Mouse (Mus musculus) embryonic facial prominence, embryonic 15.5 days (tissue): Measurements from ENCODE around the gene Gnai1. TPM values are rescaled to one million over a fixed set of nuclear protein-coding genes. Genes with fewer than 3 reads are reported as not detected.

Experiments
- ATAC-seq: fragments of 200-750 bp; cut with Nextera tagmentation; 2 replicates; pipeline ENCODE4 v1.8.0; 2017; ENCODE audit warnings: low read depth, moderate TSS enrichment; ENCODE audit not compliant: insufficient number of reproducible peaks, low FRiP score, low TSS enrichment
- H3K27ac ChIP-seq: fragments of 300-500 bp; sonication (generic); replicated peaks from 2 replicates; pipeline ENCODE4 v1.5.1; 2015; ENCODE audit warnings: mild to moderate bottlenecking, inconsistent platforms
- H3K27me3 ChIP-seq: fragments of 300-500 bp; sonication (generic); 2 replicates; pipeline ENCODE4 v1.6.1; 2015; ENCODE audit warnings: inconsistent platforms
- H3K36me3 ChIP-seq: fragments of 300-500 bp; sonication (generic); 2 replicates; pipeline ENCODE4 v1.6.1; 2015; ENCODE audit warnings: mild to moderate bottlenecking, inconsistent platforms
- H3K4me1 ChIP-seq: fragments of 300-500 bp; sonication (generic); 2 replicates; pipeline ENCODE4 v1.6.1; 2015; ENCODE audit warnings: inconsistent platforms
- H3K4me2 ChIP-seq: fragments of 300-500 bp; sonication (generic); replicated peaks from 2 replicates; pipeline ENCODE4 v1.6.1; 2015; ENCODE audit warnings: mild to moderate bottlenecking, inconsistent platforms
- H3K4me3 ChIP-seq: fragments of 300-500 bp; sonication (generic); replicated peaks from 2 replicates; pipeline ENCODE4 v1.5.1; 2015; ENCODE audit warnings: mild to moderate bottlenecking, inconsistent platforms
- H3K9ac ChIP-seq: fragments of 300-500 bp; sonication (generic); 2 replicates; pipeline ENCODE4 v1.6.1; 2015; ENCODE audit warnings: inconsistent platforms
- H3K9me3 ChIP-seq: fragments of 300-500 bp; sonication (generic); replicated peaks from 2 replicates; pipeline ENCODE4 v1.6.1; 2016; ENCODE audit warnings: inconsistent platforms
- WGBS: fragments of 180-500 bp; shearing (Covaris S2); methylation state at CpG from one replicate; pipeline ENCODE4 v1.1.7; 2015; 5-methylcytosine and 5-hydroxymethylcytosine counted together
- polyA plus RNA-seq: library from polyadenylated mRNA; unstranded; fragments of >200 nt; fragmentation: Nextera tagmentation; extraction: Ambion mirVana; gene quantifications from 2 replicates; pipeline ENCODE4 v1.2.1, GENCODE M21; 2015

Gnai1 gene
- polyA plus RNA-seq, 1 experiment from 2014 or later, result 47.4 TPM

DNA sequence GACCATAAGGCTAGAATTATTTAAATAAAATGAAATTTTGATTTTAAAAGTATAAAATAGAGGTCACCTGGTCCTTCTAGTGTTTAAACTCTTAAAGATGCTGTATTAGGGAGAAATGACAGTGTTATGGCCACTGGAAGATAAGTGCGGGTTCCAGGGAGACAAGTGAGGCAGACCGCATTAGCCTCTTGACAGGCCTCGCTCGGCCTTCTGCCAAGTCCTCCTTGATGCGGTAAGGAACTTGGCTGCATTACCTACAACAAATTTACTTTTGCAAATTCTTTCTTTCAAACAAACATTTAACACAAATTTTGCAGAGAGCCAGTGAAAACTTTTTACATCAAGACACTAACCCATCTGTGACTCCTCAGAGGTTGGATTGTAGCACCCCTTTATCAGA, 27.9 kb downstream of the Gnai1 start:
- no peak for ATAC-seq
- Histone ChIP-seq H3K9me3 (no peaks in the 10 kb centered on the region), H3K4me3 (no peak overlapping the region), H3K36me3 (no peaks in the 10 kb centered on the region), H3K4me2 (no peak overlapping the region), H3K27me3 (no peaks in the 10 kb centered on the region), H3K9ac (no peak overlapping the region), H3K4me1 (no peaks in the 10 kb centered on the region), H3K27ac (no peak overlapping the region)
- WGBS, result 84% methylated on average over 5 of the region's 5 CpGs

DNA sequence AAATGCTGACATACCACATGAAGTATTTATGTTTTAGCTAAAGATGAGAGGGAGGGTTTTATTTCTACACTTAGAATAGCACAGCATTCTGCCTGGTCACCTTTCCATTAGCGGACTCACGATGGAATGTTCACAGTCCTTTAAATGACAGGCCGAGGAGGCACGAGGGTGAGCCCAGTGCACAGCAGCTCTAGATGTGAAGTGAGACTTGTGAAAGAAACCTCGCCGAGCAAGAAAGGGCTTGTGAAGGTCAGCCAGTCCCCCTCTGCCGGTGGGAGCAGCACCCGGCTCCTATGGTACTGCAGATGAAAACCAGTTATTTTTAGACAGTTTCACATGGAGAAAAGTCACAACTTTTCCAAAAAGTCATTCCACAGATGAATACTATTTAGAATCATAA, 29.4 kb downstream of the Gnai1 start:
- Histone ChIP-seq H3K9me3 (no peaks in the 10 kb centered on the region), H3K36me3 (no peaks in the 10 kb centered on the region), H3K4me3 (no peak overlapping the region), H3K27me3 (no peaks in the 10 kb centered on the region), H3K9ac (no peak overlapping the region), H3K4me2 (no peak overlapping the region), H3K27ac (no peak overlapping the region), H3K4me1 (no peaks in the 10 kb centered on the region)
- 48% methylated on average over 8 of the region's 8 CpGs for WGBS
- no peak for ATAC-seq

DNA sequence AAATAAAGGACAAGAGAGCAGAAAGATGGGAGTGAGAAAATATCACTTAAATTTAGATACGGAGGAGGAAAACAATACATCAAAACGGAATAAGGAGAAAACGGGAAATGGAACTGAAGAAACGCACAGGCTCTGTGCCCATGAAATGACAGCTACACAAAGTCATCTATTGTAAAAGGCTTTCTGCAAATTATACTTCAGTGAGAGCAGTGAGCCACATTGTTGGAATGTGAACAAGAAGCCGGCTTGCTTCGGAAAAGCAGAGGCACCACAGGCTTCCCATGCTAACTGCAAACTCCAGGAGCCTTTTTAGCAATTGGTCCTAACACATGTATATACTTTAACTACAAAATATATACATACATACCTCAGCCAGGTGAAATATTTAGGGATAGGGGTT, 34.0 kb downstream of the Gnai1 start:
- 70% methylated on average over 6 of the region's 6 CpGs for WGBS
- Histone ChIP-seq H3K9me3 (no peaks in the 10 kb centered on the region), H3K4me1 (no peaks in the 10 kb centered on the region), H3K36me3 (no peaks in the 10 kb centered on the region), H3K27me3 (no peaks in the 10 kb centered on the region), H3K9ac (no peak overlapping the region), H3K4me2 (no peak overlapping the region), H3K4me3 (no peak overlapping the region), H3K27ac (no peak overlapping the region)
- ATAC-seq, result no peak

DNA sequence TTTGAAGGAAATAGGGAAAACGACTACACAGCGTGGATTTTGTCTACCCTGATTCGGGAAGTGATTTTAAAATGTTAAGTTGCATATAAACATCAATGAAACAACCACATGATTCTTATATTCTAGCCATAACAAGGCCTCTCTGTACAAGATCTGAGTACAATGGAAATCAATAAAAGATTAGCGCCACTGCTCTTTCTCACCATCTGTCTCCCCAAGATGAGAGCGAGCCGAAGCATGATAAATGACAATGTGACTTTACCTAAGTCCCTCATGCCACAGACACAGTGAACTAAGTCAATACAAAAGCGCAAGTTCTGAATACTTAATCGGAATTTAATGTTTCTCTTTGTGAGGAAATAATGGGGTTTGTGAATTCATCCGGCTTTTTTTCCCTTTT, 36.6 kb downstream of the Gnai1 start:
- no peaks in the 10 kb centered on the region for H3K4me1 ChIP-seq
- ATAC-seq, result no peak

DNA sequence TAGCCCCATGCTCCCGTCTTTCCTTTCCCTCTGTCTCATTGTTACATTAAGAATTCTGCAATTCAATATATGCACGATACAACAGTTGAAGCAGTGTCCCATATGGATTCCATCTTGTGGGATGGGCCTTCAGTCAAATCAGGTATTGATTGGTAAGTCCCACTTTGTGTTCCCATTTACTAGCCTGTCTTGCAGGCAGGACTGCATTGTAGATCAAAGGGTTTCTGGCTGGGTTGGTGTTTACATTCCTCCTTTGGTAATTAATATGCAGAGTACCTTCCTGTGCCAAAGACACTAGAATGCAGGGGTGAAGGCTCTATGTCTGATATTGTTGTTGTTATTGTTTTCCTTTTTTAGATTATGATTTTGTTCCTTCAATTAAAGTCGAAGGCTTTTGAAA, 38.5 kb downstream of the Gnai1 start:
- 72% methylated on average over 3 of the region's 3 CpGs for WGBS
- no peak overlapping the region for H3K9ac ChIP-seq
- ATAC-seq, result no peak

More for the DNA sequence above, 36.6 kb downstream of the Gnai1 start:
- Histone ChIP-seq H3K4me3 (no peak overlapping the region), H3K9ac (no peak overlapping the region), H3K9me3 (no peaks in the 10 kb centered on the region), H3K36me3 (no peaks in the 10 kb centered on the region), H3K27me3 (no peaks in the 10 kb centered on the region), H3K4me2 (no peak overlapping the region), H3K27ac (no peak overlapping the region)
- 90% methylated on average over 9 of the region's 9 CpGs for WGBS

DNA sequence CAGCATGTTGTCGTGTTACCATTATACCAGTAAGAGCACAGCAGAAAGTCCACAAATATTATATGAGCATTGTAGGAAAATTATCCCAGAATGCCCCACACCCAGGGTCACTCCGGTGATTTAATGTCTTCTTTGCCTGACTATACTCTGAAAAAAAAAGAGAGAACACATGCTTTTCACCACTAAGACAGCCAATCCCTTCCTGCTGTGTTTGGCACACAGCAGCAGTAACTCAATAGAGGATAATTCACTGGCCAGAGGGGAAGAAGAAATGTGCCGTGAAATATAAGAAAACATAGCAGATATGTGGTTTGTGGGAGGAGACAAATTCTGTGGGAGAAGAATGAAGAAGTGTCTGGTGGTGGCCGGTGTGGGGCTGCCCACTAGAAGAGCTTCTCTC, 41.3 kb downstream of the Gnai1 start:
- H3K9me3 ChIP-seq, result no peaks in the 10 kb centered on the region
- WGBS, result 60% methylated on average over 4 of the region's 4 CpGs
- H3K27me3 ChIP-seq, result no peaks in the 10 kb centered on the region
- H3K4me3 ChIP-seq, result no peak overlapping the region
- H3K27ac ChIP-seq, result no peak overlapping the region
- H3K36me3 ChIP-seq, result no peaks in the 10 kb centered on the region
- H3K4me1 ChIP-seq, result no peaks in the 10 kb centered on the region
- no peak for ATAC-seq
- H3K4me2 ChIP-seq, result no peak overlapping the region
- no peak overlapping the region for H3K9ac ChIP-seq

More for the DNA sequence above, 38.5 kb downstream of the Gnai1 start:
- Histone ChIP-seq H3K27ac (no peak overlapping the region), H3K4me2 (no peak overlapping the region), H3K27me3 (no peaks in the 10 kb centered on the region), H3K9me3 (no peaks in the 10 kb centered on the region), H3K4me1 (no peaks in the 10 kb centered on the region), H3K36me3 (no peaks in the 10 kb centered on the region), H3K4me3 (no peak overlapping the region)

DNA sequence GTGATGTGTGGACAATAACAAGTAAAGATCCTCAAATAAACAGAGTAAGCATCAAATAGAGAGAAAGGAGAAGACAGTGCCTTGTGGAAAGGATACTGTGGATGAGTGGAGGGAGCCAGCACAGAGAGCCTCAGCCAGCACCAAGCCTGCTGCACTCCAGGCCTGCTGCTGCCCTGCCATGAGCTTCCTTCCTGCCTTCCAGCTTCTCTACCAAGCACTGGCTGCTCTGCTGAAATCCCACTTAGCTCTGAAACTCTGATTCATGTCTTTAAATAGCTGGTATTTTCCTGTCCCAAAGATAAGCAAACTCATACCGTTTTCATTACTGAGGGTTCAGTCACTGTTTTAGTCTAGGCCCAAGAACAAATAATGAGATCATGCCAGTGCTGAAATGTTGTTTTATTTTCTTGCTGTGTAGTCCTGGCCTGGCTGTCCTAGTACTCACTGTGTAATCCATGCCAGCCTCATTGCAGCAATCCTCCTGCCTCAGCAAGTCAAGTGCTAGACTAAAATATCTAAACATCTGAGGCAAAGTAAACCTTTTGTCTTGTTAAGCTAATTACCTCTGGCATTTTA, 52.8 kb downstream of the Gnai1 start:
- no peak overlapping the region for H3K4me2 ChIP-seq
- H3K4me3 ChIP-seq, result no peak overlapping the region
- no peaks in the 10 kb centered on the region for H3K9me3 ChIP-seq
- H3K27ac ChIP-seq, result no peak overlapping the region
- H3K4me1 ChIP-seq, result no peaks in the 10 kb centered on the region
- H3K9ac ChIP-seq, result no peak overlapping the region
- no peaks in the 10 kb centered on the region for H3K36me3 ChIP-seq
- ATAC-seq, result no peak
- H3K27me3 ChIP-seq, result no peaks in the 10 kb centered on the region
- 45% methylated on average over 1 of the region's 1 CpGs for WGBS

DNA sequence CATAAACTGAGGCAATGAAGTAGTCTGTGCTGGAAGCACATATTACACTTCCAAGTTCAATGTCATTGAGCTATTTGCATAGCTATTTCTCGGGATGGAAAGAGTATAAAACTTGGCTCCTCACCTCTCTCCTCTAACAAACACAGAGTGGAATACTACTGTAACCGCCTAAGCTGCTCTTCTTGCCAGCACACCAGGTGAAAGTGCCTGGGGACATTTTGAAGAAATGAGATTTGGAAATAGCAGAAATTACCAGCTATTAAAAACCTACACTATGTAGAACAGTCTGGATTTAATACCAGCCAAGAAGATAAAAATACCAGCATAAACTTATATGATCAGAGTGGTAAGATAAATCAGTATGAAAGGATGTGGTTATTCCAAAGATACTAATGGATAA, 63.6 kb downstream of the Gnai1 start:
- H3K4me2 ChIP-seq, result no peak overlapping the region

DNA sequence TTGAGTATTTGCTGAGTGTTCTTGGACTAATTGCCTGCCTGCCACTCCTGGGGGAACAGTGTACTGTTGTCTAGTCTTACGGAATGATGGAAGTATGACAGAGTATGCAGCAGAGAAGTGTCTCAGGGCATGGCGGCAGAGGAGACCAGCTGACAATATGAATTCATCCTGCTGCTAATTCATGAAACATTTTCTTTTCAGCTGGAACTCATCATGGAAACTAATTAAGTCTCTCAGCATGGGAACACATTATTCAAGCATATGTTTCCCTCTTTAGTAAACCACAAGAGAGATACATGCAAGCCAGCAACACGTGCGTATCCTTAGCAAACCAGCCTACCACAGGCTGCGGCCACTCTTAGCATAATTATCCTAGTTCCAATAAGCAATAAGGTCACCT, 67.4 kb downstream of the Gnai1 start:
- H3K27ac ChIP-seq, result peak overlapping the region; percentile 55; the same call in 1 of the 2 replicates
- H3K27me3 ChIP-seq, result no peaks in the 10 kb centered on the region
- no peaks in the 10 kb centered on the region for H3K4me1 ChIP-seq
- H3K4me3 ChIP-seq, result no peak overlapping the region
- WGBS, result 44% methylated on average over 5 of the region's 5 CpGs
- H3K4me2 ChIP-seq, result no peak overlapping the region
- peaks cover 8% of the 10 kb centered on the region; the same call in 1 of the 2 replicates for H3K36me3 ChIP-seq
- no peaks in the 10 kb centered on the region for H3K9me3 ChIP-seq
- H3K9ac ChIP-seq, result no peak overlapping the region
- peak; percentile 80 for ATAC-seq

More for the DNA sequence above, 63.6 kb downstream of the Gnai1 start:
- no peaks in the 10 kb centered on the region for H3K27me3 ChIP-seq
- no peak overlapping the region for H3K27ac ChIP-seq
- H3K36me3 ChIP-seq, result 0 out of 2 replicates have a peak, but pooled peaks cover under 1% of the 10 kb centered on the region
- H3K4me1 ChIP-seq, result no peaks in the 10 kb centered on the region
- 53% methylated on average over 2 of the region's 2 CpGs for WGBS
- no peak overlapping the region for H3K9ac ChIP-seq
- no peaks in the 10 kb centered on the region for H3K9me3 ChIP-seq
- ATAC-seq, result no peak
- no peak overlapping the region for H3K4me3 ChIP-seq

DNA sequence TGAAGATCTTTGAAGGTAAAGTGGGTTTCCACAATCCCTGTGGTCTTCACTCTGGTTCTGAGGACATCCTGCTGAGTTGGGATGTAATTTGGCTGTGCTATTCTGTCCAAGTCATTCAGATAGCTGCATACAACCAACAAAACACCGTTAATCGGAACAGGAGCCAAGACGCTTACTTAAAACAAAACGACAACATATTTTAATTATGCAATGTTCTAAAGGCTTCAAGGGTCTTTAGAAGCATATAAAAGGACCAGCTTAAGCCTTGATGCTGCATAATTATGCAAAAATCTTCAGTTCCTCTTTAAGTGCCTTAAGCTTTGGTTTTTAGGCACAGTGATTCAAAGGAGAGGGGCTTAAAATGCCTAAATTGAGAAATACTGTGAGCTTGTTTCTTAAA, 70.6 kb downstream of the Gnai1 start:
- no peak for ATAC-seq
- Histone ChIP-seq H3K4me1 (no peaks in the 10 kb centered on the region), H3K4me2 (no peak overlapping the region), H3K9ac (no peak overlapping the region), H3K4me3 (no peak overlapping the region), H3K36me3 (peaks cover 19% of the 10 kb centered on the region), H3K27me3 (no peaks in the 10 kb centered on the region), H3K9me3 (0 out of 2 replicates have a peak, but pooled peaks cover 6% of the 10 kb centered on the region), H3K27ac (no peak overlapping the region)
- WGBS, result 71% methylated on average over 4 of the region's 4 CpGs

DNA sequence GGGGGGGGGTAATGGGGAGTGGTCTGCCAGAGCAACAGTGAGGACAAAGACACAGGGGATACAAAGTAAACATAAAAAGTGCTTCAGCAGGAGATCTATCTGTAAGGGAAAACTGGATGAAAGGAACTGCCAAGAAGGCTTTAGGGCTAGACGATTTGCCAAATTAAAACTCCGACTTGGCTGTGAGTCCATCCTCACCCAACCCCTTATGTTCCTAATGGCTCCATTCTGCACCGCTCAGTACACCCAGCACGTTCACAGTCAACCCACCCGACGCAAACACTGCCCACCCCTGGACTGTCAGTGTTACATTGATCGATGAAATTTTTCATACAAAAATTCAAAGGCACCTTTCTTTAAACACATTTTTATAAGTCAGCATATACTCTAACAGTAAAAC, 71.5 kb downstream of the Gnai1 start:
- Histone ChIP-seq H3K4me1 (no peaks in the 10 kb centered on the region), H3K36me3 (peaks cover 19% of the 10 kb centered on the region), H3K9me3 (0 out of 2 replicates have a peak, but pooled peaks cover 6% of the 10 kb centered on the region), H3K4me2 (no peak overlapping the region), H3K27me3 (no peaks in the 10 kb centered on the region), H3K9ac (no peak overlapping the region), H3K4me3 (no peak overlapping the region), H3K27ac (no peak overlapping the region)
- 85% methylated on average over 7 of the region's 7 CpGs for WGBS
- ATAC-seq, result no peak

DNA sequence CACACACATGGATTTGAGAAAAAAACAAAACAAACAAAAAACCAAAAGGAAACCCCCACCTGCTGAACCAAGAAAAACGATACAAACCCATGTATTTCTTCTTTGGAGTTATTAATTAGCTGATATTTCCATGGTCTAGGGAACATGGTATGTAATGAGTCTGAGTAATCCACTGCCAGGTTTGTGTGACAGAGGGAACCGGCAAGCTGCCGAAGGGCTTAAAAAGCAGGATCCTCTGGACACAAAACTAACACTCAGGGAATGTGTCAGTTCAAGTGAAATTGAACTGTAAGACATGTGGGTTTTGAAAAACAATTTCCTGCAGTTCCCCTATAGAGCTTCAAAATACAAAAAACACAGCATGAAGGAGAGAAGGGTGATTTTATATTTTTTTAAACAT, 72.1 kb downstream of the Gnai1 start:
- Histone ChIP-seq H3K9me3 (0 out of 2 replicates have a peak, but pooled peaks cover 6% of the 10 kb centered on the region), H3K4me2 (no peak overlapping the region), H3K36me3 (peaks cover 19% of the 10 kb centered on the region), H3K27ac (no peak overlapping the region), H3K4me3 (no peak overlapping the region), H3K27me3 (no peaks in the 10 kb centered on the region), H3K4me1 (no peaks in the 10 kb centered on the region), H3K9ac (no peak overlapping the region)
- no peak for ATAC-seq
- WGBS, result 78% methylated on average over 3 of the region's 3 CpGs
